Mouse (Mus musculus): ENCODE measurements around the gene Coro7. TPM values are rescaled to one million over a fixed set of nuclear protein-coding genes. Genes with fewer than 3 reads are reported as not detected.

Coro7 gene
- total RNA-seq, 1 experiment = 14.4 TPM

GRCm38 (mm10) chr16:4655251-4655734 lies 24.3 kb downstream of the Coro7 start:
- Histone ChIP-seq H3K9ac (ENCODE audit: insufficient read depth, low read depth, low read length, poor library complexity, severe bottlenecking) (no peak overlapping the region), H3K4me1 (ENCODE audit: control insufficient read depth in 2 of 2, insufficient read depth in 2 of 2, low read length in 2 of 2, poor library complexity in 1 of 2) (peaks cover 0 to 13% of the 10 kb centered on the region in 2 experiments; a peak in 2 of 4 replicates), H3K27ac (ENCODE audit: insufficient read depth, low read depth, low read length, poor library complexity, severe bottlenecking) (no peak overlapping the region), H3K9me3 (ENCODE audit: control insufficient read depth, insufficient read depth, low read depth, low read length) (no peaks in the 10 kb centered on the region), H3K4me3 (ENCODE audit: insufficient read depth in 1 of 2, low read depth in 1 of 2, low read length in 2 of 2, poor library complexity in 1 of 2, severe bottlenecking in 1 of 2) (no peak overlapping the region), H3K36me3 (ENCODE audit: control insufficient read depth, insufficient read depth, low read length, poor library complexity, severe bottlenecking) (peaks cover 16% of the 10 kb centered on the region; the same call in 1 of the 2 replicates)
- TF ChIP-seq ZC3H11A (IDR thresholded peaks at IDR 0.05; ENCODE audit: borderline replicate concordance, low read depth, low read length) = no peak
- no peak for TF ChIP-seq ZNF384 (IDR thresholded peaks at IDR 0.05; ENCODE audit: low read depth, low read length)
- TF ChIP-seq HCFC1 (IDR thresholded peaks at IDR 0.05; ENCODE audit: borderline replicate concordance, insufficient read depth, low read length) = no peak
- TF ChIP-seq MAFK (IDR thresholded peaks at IDR 0.05; ENCODE audit: insufficient read depth, low read depth, low read length) = no peak
- TF ChIP-seq CHD2 (IDR thresholded peaks at IDR 0.05; ENCODE audit: low read depth, low read length) = no peak
- in situ Hi-C loops (cut with MboI; ENCODE audit: low sequenced_read_pairs in 2 of 2, unreplicated experiment in 2 of 2) = no loop called here
- DNase-seq (ENCODE audit: low read depth, low spot score) = no peak

- H3K9me3 ChIP-seq (ENCODE audit: control insufficient read depth, insufficient read depth, low read depth, low read length) = no peaks in the 10 kb centered on the region
- H3K27ac ChIP-seq (ENCODE audit: insufficient read depth, low read depth, low read length, poor library complexity, severe bottlenecking) = no peak overlapping the region
- peaks cover 16% of the 10 kb centered on the region; the same call in 1 of the 2 replicates for H3K36me3 ChIP-seq (ENCODE audit: control insufficient read depth, insufficient read depth, low read length, poor library complexity, severe bottlenecking)
- no peak overlapping the region for H3K4me3 ChIP-seq (ENCODE audit: insufficient read depth in 1 of 2, low read depth in 1 of 2, low read length in 2 of 2, poor library complexity in 1 of 2, severe bottlenecking in 1 of 2)
- TF ChIP-seq HCFC1 (IDR thresholded peaks at IDR 0.05; ENCODE audit: borderline replicate concordance, insufficient read depth, low read length) = no peak
- TF ChIP-seq ZC3H11A (IDR thresholded peaks at IDR 0.05; ENCODE audit: borderline replicate concordance, low read depth, low read length) = no peak
- no peak for TF ChIP-seq CHD2 (IDR thresholded peaks at IDR 0.05; ENCODE audit: low read depth, low read length)
- no peak for TF ChIP-seq ZNF384 (IDR thresholded peaks at IDR 0.05; ENCODE audit: low read depth, low read length)
- TF ChIP-seq MAFK (IDR thresholded peaks at IDR 0.05; ENCODE audit: insufficient read depth, low read depth, low read length) = no peak
- in situ Hi-C loops (cut with MboI; ENCODE audit: low sequenced_read_pairs in 2 of 2, unreplicated experiment in 2 of 2) = no loop called here
- DNase-seq (ENCODE audit: low read depth, low spot score) = no peak
- H3K9ac ChIP-seq (ENCODE audit: insufficient read depth, low read depth, low read length, poor library complexity, severe bottlenecking) = no peak overlapping the region
- peaks cover 0 to 13% of the 10 kb centered on the region in 2 experiments; a peak in 2 of 4 replicates for H3K4me1 ChIP-seq (ENCODE audit: control insufficient read depth in 2 of 2, insufficient read depth in 2 of 2, low read length in 2 of 2, poor library complexity in 1 of 2)
These were observed 24.9 kb downstream of the Coro7 start for GRCm38 (mm10) chr16:4654706-4655105.

- in situ Hi-C loops (cut with MboI; ENCODE audit: low sequenced_read_pairs in 2 of 2, unreplicated experiment in 2 of 2) = no loop called here
- Histone ChIP-seq H3K4me1 (ENCODE audit: control insufficient read depth in 2 of 2, insufficient read depth in 2 of 2, low read length in 2 of 2, poor library complexity in 1 of 2) (peaks cover 0 to 17% of the 10 kb centered on the region in 2 experiments; a peak in 1 of 4 replicates), H3K4me3 (ENCODE audit: insufficient read depth in 1 of 2, low read depth in 1 of 2, low read length in 2 of 2, poor library complexity in 1 of 2, severe bottlenecking in 1 of 2) (no peak overlapping the region), H3K9ac (ENCODE audit: insufficient read depth, low read depth, low read length, poor library complexity, severe bottlenecking) (no peak overlapping the region), H3K9me3 (ENCODE audit: control insufficient read depth, insufficient read depth, low read depth, low read length) (no peaks in the 10 kb centered on the region), H3K36me3 (ENCODE audit: control insufficient read depth, insufficient read depth, low read length, poor library complexity, severe bottlenecking) (peaks cover 16% of the 10 kb centered on the region; the same call in 1 of the 2 replicates), H3K27ac (ENCODE audit: insufficient read depth, low read depth, low read length, poor library complexity, severe bottlenecking) (no peak overlapping the region)
- DNase-seq (ENCODE audit: low read depth, low spot score) = no peak
- TF ChIP-seq ZC3H11A (IDR thresholded peaks at IDR 0.05; ENCODE audit: borderline replicate concordance, low read depth, low read length) = no peak
- TF ChIP-seq HCFC1 (IDR thresholded peaks at IDR 0.05; ENCODE audit: borderline replicate concordance, insufficient read depth, low read length) = no peak
- no peak for TF ChIP-seq CHD2 (IDR thresholded peaks at IDR 0.05; ENCODE audit: low read depth, low read length)
- no peak for TF ChIP-seq ZNF384 (IDR thresholded peaks at IDR 0.05; ENCODE audit: low read depth, low read length)
- no peak for TF ChIP-seq MAFK (IDR thresholded peaks at IDR 0.05; ENCODE audit: insufficient read depth, low read depth, low read length)
These were observed 26.7 kb downstream of the Coro7 start for GRCm38 (mm10) chr16:4652707-4653416.

DNA sequence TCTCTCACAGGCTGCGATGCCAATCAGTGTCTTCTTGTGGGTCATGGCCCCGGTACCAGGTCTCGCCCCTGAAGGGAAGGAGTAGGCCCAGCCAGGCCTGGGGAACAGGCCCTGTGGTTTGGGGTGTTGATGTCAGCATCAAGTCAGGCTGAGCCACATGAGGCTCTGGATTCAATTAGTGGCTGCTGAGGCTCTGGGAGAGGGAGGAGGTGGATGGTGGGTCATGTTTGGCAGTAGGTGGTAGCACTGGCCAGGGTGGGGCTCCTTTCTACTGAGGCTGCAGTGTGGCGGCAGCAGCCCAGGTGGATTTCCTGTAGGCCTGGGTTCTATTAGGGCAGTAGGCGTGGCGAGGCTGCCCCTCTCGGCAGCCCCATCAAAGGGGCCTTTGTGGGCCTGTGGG lies 28.0 kb downstream of the Coro7 start:
- H3K9me3 ChIP-seq (ENCODE audit: control insufficient read depth, insufficient read depth, low read depth, low read length) = no peaks in the 10 kb centered on the region
- no peak for DNase-seq (ENCODE audit: low read depth, low spot score)
- H3K4me3 ChIP-seq (ENCODE audit: insufficient read depth in 1 of 2, low read depth in 1 of 2, low read length in 2 of 2, poor library complexity in 1 of 2, severe bottlenecking in 1 of 2) = no peak overlapping the region
- no peak overlapping the region for H3K27ac ChIP-seq (ENCODE audit: insufficient read depth, low read depth, low read length, poor library complexity, severe bottlenecking)
- in situ Hi-C loops (cut with MboI; ENCODE audit: low sequenced_read_pairs in 2 of 2, unreplicated experiment in 2 of 2) = no loop called here
- peaks cover 0 to 16% of the 10 kb centered on the region in 2 experiments; a peak in 1 of 4 replicates for H3K4me1 ChIP-seq (ENCODE audit: control insufficient read depth in 2 of 2, insufficient read depth in 2 of 2, low read length in 2 of 2, poor library complexity in 1 of 2)
- TF ChIP-seq ZC3H11A (IDR thresholded peaks at IDR 0.05; ENCODE audit: borderline replicate concordance, low read depth, low read length) (no peak), MAFK (IDR thresholded peaks at IDR 0.05; ENCODE audit: insufficient read depth, low read depth, low read length) (no peak), CHD2 (IDR thresholded peaks at IDR 0.05; ENCODE audit: low read depth, low read length) (no peak), HCFC1 (IDR thresholded peaks at IDR 0.05; ENCODE audit: borderline replicate concordance, insufficient read depth, low read length) (no peak), ZNF384 (IDR thresholded peaks at IDR 0.05; ENCODE audit: low read depth, low read length) (no peak)
- H3K9ac ChIP-seq (ENCODE audit: insufficient read depth, low read depth, low read length, poor library complexity, severe bottlenecking) = no peak overlapping the region
- peaks cover 15% of the 10 kb centered on the region; the same call in 1 of the 2 replicates for H3K36me3 ChIP-seq (ENCODE audit: control insufficient read depth, insufficient read depth, low read length, poor library complexity, severe bottlenecking)

All from ES-E14 (cell line).